Mouse (Mus musculus) ES-Bruce4 (cell line): ENCODE results near the gene Rilpl1. TPM values are rescaled to one million over a fixed set of nuclear protein-coding genes. Genes with fewer than 3 reads are reported as not detected.

Source experiments
- H3K27ac ChIP-seq: 2 replicates; pipeline ENCODE4 v1.5.1; 2012; ENCODE audit warnings: low read length, inconsistent platforms; ENCODE audit not compliant: insufficient read depth
- H3K27me3 ChIP-seq: 2 replicates; pipeline ENCODE4 v1.6.1; 2012; ENCODE audit warnings: mild to moderate bottlenecking, low read length, inconsistent platforms; ENCODE audit not compliant: control insufficient read depth, poor library complexity, insufficient read depth, severe bottlenecking
- H3K36me3 ChIP-seq: 2 replicates; pipeline ENCODE4 v1.6.1; 2012; ENCODE audit warnings: inconsistent platforms, mild to moderate bottlenecking, low read length, moderate library complexity; ENCODE audit not compliant: control insufficient read depth, poor library complexity, insufficient read depth, severe bottlenecking
- H3K4me1 ChIP-seq: one replicate; pipeline ENCODE4 v1.8.1; 2011; ENCODE audit warnings: low read length; ENCODE audit not compliant: control insufficient read depth, insufficient read depth
- H3K4me3 ChIP-seq: 2 replicates; pipeline ENCODE4 v1.5.1; 2011; ENCODE audit warnings: low read depth, mild to moderate bottlenecking, low read length
- H3K9ac ChIP-seq: 2 replicates; pipeline ENCODE4 v1.6.1; 2012; ENCODE audit warnings: low read depth, mild to moderate bottlenecking, inconsistent platforms; ENCODE audit not compliant: poor library complexity, severe bottlenecking
- H3K9me3 ChIP-seq: replicated peaks from 2 replicates; pipeline ENCODE4 v1.6.1; 2012; ENCODE audit warnings: mild to moderate bottlenecking, low read length, inconsistent platforms; ENCODE audit not compliant: control insufficient read depth, poor library complexity, insufficient read depth, severe bottlenecking
- CTCF ChIP-seq: IDR thresholded peaks from one replicate; pipeline ENCODE4 v1.8.1; 2011; ENCODE audit warnings: low read depth, low read length
- EP300 ChIP-seq: IDR thresholded peaks from 2 replicates; pipeline ENCODE4 v1.6.1; 2011; ENCODE audit warnings: low read depth, low read length; ENCODE audit not compliant: insufficient read depth
- POLR2A ChIP-seq: IDR thresholded peaks from one replicate; pipeline ENCODE4 v1.8.1; 2011; ENCODE audit warnings: low read length; ENCODE audit not compliant: insufficient read depth
- polyA plus RNA-seq: library from polyadenylated mRNA; stranded (reverse); fragments of >200 nt; gene quantifications from 2 replicates; pipeline ENCODE4 v1.2.4, GENCODE M21; 2011; ENCODE audit warnings: low read depth; ENCODE audit not compliant: missing spikeins, insufficient read depth, insufficient read length

Rilpl1 gene
- polyA plus RNA-seq, 1 experiment = 18.0 TPM

DNA sequence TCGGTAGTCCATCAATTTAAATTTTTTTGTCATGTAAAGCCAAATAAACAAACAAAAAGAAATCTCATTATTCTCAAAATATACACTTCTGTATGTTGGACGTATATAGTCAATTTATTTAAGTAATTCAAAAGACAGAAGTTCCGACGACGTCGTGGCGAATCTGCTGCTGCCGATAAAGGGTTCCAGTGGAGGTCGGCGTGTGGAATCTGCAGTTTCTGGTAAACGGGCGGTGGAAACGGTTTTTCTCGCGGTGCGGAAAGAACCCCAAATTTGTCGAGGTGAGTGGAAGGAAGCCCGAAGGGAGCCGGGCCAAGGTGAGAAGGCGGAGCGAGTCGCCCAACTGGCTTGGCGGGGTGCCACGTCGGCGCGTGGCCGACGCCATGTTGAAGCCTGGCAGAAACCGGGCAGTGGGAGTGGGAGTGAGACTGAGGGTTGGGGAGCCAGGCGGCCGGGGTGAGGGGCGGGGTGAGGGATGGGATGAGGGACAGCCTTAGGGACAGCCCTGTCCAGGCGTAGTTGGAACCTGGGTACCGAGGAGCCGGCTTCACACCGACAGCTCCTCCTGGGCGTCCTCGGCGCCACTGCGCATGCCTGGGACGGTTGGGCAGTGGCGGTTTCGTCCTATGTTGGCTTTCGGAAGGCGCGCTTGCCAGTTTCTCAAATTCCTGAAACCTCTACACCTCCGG is 48.1 kb downstream of the Rilpl1 start, which contains the start of gene Snrnp35:
Gene Snrnp35, plus strand, starts transcription at position 169 of the 689 bp plus-strand sequence.
- TF ChIP-seq POLR2A (no peak), CTCF (no peak), EP300 (no peak)
- H3K4me3 ChIP-seq = peak within 1 kb of the TSS; percentile 100
- H3K4me1 ChIP-seq = peaks cover 2% of the 10 kb centered on the region
- no peaks in the 10 kb centered on the region for H3K36me3 ChIP-seq
- H3K9ac ChIP-seq = peak within 1 kb of the TSS; percentile 95
- peak within 1 kb of the TSS; percentile 97 for H3K27ac ChIP-seq
- H3K9me3 ChIP-seq = no peaks in the 10 kb centered on the region
- H3K27me3 ChIP-seq = no peaks in the 10 kb centered on the region

DNA sequence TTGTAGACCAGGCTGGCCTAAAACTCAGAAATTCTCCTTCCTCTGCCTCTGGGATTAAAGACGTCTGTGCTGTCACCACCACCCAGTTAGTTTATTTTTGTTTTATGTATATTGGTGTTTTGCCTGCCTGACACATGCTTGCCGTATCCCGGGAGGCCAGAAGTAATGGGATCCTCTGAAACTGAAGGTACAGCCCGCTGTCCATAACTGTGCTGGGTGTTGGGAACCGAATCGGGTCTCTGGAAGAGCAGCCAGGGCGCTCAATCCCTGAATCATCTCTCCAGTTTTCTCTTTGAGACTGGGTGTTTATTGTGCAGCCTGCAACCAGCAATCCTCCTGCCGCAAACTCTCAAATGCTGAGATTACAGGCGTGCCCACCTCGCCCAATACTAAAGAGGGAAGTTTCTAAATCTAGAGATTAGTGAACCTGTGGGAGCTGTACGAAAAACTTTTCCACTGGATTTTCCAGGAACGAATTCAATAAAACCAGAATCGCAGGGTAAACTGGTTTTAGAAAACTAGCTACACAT is 48.7 kb downstream of the Rilpl1 start:
- Histone ChIP-seq H3K9me3 (no peaks in the 10 kb centered on the region), H3K27me3 (no peaks in the 10 kb centered on the region), H3K9ac (peak overlapping the region; percentile 95), H3K4me1 (peaks cover 2% of the 10 kb centered on the region), H3K36me3 (no peaks in the 10 kb centered on the region), H3K4me3 (peak overlapping the region; percentile 100), H3K27ac (peak overlapping the region; percentile 97)
- no peak for TF ChIP-seq POLR2A
- TF ChIP-seq EP300 = no peak

DNA sequence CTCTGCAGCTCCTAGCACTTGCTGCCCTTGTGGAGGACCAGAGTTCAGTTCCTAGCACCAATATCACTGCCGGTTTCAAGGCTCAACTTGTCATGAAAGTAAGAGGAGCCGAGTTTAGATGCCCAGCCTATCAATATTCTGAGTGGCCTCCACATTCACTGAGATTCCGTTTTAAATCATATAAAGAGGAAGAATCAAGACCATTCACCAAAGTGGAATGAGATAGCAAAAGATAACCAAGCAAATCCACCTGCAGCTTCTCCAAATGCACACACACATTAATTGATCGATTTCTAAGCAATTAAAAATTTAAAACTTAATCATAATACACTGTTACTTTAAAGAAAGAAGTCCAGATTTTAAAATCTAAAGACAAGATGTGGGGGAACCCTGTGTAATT is 49.5 kb downstream of the Rilpl1 start:
- no peak overlapping the region for H3K9ac ChIP-seq
- H3K27ac ChIP-seq = 0 out of 2 replicates have a peak overlapping the region, but pooled peaks have one; percentile 9
- peaks cover 2% of the 10 kb centered on the region for H3K4me1 ChIP-seq
- H3K4me3 ChIP-seq = no peak overlapping the region
- TF ChIP-seq CTCF (no peak), EP300 (no peak), POLR2A (no peak)
- H3K9me3 ChIP-seq = no peaks in the 10 kb centered on the region
- no peaks in the 10 kb centered on the region for H3K27me3 ChIP-seq
- H3K36me3 ChIP-seq = no peaks in the 10 kb centered on the region

DNA sequence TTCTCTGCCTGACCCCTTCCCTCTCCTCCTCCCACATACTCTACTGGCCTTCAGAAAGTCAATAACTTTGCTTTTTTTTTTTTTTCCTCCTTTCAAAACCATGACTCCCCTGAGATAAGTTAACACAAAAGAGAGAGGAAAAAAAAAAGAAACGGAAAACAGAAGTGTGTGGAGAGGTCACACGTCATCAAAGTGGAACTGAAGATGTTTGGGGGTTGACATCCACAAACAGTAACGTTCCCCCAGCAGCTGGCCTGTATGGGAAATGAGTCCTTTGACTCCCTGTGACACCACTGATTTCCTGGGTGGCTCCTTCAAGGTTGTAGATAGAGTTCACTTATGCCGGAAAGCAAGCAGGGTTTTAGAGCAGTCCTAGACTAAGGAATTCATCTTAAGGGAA is 51.1 kb downstream of the Rilpl1 start:
- H3K9me3 ChIP-seq = no peaks in the 10 kb centered on the region
- no peaks in the 10 kb centered on the region for H3K36me3 ChIP-seq
- H3K4me3 ChIP-seq = no peak overlapping the region
- H3K27ac ChIP-seq = no peak overlapping the region
- H3K4me1 ChIP-seq = peaks cover 2% of the 10 kb centered on the region
- TF ChIP-seq EP300 = no peak
- TF ChIP-seq CTCF = no peak
- no peak for TF ChIP-seq POLR2A
- no peak overlapping the region for H3K9ac ChIP-seq
- no peaks in the 10 kb centered on the region for H3K27me3 ChIP-seq

DNA sequence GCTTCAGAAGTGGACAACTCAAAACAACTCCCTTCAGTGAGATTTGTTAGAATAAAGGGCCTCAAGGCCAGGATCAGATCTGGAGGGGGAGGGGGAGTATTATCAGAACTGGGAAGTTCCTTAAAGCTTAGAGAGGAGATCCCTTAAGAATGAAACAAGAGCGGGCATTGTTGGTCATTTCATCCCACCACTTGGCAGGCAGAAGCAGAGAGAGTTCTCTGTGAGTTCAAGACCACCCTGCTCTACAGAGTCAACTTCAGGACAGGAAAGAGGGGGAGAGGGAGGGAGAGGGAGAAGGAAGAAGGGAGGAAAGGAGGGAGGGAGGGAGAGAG is 52.4 kb downstream of the Rilpl1 start:
- no peak overlapping the region; the same call in 1 of the 2 replicates for H3K9ac ChIP-seq
- H3K9me3 ChIP-seq = no peaks in the 10 kb centered on the region
- H3K36me3 ChIP-seq = no peaks in the 10 kb centered on the region
- no peaks in the 10 kb centered on the region for H3K4me1 ChIP-seq
- H3K27ac ChIP-seq = peak overlapping the region; percentile 57
- TF ChIP-seq CTCF = no peak
- TF ChIP-seq POLR2A = no peak
- no peak for TF ChIP-seq EP300
- no peak overlapping the region for H3K4me3 ChIP-seq
- no peaks in the 10 kb centered on the region for H3K27me3 ChIP-seq

DNA sequence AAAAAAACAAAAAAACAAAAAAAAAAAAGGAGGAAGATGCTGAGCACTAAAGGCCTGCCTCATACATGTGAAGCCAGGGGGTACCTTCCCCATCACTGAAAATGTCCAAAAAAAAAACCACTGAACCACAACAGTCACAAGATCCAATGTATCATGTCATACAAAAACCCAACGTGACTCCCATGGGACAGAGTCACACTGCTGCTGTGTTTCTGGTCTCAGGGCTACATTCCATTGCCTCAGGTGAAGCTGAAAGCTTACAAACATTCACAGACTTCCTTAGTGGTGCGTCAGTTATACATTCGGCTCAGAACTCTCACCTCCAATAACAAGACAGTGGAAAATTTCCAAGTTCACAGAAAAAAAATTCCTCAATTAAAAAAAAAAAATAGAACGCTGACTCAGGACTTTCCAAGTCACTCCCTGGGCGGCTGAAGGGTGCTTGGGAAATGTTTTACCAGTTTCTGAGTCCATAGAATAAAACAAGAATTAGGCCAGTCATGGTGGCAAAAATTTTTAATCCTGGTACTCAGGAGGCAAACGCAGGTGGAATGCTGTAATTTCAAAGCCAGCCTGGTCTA is 60.5 kb downstream of the Rilpl1 start:
- no peak for TF ChIP-seq POLR2A
- no peak for TF ChIP-seq CTCF
- no peak for TF ChIP-seq EP300
- H3K4me3 ChIP-seq = no peak overlapping the region
- no peaks in the 10 kb centered on the region for H3K4me1 ChIP-seq
- no peaks in the 10 kb centered on the region for H3K36me3 ChIP-seq
- no peaks in the 10 kb centered on the region for H3K9me3 ChIP-seq
- H3K9ac ChIP-seq = no peak overlapping the region
- no peaks in the 10 kb centered on the region for H3K27me3 ChIP-seq
- no peak overlapping the region for H3K27ac ChIP-seq
